Mouse (Mus musculus) megakaryocyte, embryonic 14.5 days (primary cell): ENCODE data around the gene Fibin.

ENCODE experiments used
- FLI1 ChIP-seq: IDR thresholded peaks from 2 replicates; pipeline ENCODE4 v1.6.1; 2012; ENCODE audit warnings: low read length, inconsistent platforms, mixed read lengths
- GATA1 ChIP-seq: IDR thresholded peaks from 3 replicates; pipeline ENCODE4 v1.6.1; 2012; ENCODE audit warnings: mixed read lengths, low read length, inconsistent platforms, borderline replicate concordance

DNA sequence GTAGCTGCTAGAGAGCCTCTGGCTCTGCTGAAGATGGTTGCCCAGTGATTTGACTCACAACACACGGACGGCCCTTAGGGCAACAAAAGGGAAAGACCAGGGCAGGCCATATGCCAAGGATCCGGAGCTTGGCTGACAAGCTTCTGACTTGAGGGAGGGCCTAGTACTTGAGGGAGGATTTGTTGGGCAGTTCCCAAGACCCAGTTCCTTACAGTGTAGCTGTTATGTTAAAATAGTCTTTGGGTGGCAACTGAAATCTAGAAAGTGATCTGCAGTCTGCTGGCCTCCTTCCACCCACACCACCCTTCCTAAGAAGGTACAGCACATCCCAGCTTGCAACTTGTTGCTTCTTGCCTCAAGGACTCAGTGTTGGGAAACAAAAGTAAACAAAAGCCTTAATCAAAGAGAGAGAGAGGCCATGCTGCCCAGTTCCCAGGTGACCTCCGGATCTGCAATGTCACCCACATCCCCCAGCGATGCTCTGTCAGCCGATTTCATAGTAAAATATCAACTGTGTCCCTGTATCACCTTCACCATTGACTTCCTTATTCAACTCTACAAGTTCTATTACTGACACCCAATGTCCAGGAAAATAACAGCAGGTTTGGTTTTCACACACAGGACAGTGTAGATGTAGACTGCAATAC lies 48.4 kb downstream of the Fibin start, which contains the start of gene Bbox1:
- TF ChIP-seq GATA1 (no peak), FLI1 (no peak)
